Mouse (Mus musculus): ENCODE measurements around the gene Rpl23. TPM values are rescaled to one million over a fixed set of nuclear protein-coding genes. Genes with fewer than 3 reads are reported as not detected.

The Rpl23 gene
- polyA plus RNA-seq, 1 experiment from 2014 or later = 491 TPM

DNA sequence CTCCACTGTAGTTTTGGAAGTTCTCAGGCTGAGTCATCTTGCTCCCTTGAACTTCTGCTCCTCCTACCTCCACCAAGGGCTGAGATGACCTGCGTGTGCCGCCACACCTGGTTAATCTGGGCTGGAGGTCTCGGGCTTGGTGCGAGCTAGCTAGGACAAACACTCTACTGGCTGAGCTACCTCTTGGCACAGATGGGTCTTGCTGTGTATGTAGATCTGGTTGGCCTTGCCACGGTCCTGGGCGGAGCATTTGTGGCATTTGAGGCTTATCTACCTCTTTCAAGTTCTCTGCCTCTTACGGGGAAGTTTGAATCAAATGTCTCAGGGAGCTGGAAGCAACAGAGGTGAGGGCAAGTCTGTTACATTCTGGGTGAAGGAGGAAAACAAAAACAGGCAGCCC lies 28.1 kb upstream of the Rpl23 start:
- 0 out of 2 replicates have a peak overlapping the region, but pooled peaks have one; percentile 8 for H3K9ac ChIP-seq (ENCODE audit: low read depth, low read length)
- no peak overlapping the region for H3K4me2 ChIP-seq (ENCODE audit: low read depth, low read length)
- no peaks in the 10 kb centered on the region for H3K27me3 ChIP-seq (replicated peaks; ENCODE audit: control insufficient read depth, insufficient read depth, low read length)
- peaks cover 87% of the 10 kb centered on the region for H3K4me1 ChIP-seq (ENCODE audit: control insufficient read depth, insufficient read depth, low read length)
- H3K27ac ChIP-seq (ENCODE audit: low read length) = peak overlapping the region; percentile 50
- H3K9me3 ChIP-seq (ENCODE audit: control insufficient read depth, low read length) = no peaks in the 10 kb centered on the region
- H3K36me3 ChIP-seq (ENCODE audit: control insufficient read depth, insufficient read depth, low read length) = peaks cover 3% of the 10 kb centered on the region
- no peak for ATAC-seq
- 47% methylated on average over 7 of the region's 7 CpGs for WGBS
- no peak overlapping the region for H3K4me3 ChIP-seq (ENCODE audit: low read length)

DNA sequence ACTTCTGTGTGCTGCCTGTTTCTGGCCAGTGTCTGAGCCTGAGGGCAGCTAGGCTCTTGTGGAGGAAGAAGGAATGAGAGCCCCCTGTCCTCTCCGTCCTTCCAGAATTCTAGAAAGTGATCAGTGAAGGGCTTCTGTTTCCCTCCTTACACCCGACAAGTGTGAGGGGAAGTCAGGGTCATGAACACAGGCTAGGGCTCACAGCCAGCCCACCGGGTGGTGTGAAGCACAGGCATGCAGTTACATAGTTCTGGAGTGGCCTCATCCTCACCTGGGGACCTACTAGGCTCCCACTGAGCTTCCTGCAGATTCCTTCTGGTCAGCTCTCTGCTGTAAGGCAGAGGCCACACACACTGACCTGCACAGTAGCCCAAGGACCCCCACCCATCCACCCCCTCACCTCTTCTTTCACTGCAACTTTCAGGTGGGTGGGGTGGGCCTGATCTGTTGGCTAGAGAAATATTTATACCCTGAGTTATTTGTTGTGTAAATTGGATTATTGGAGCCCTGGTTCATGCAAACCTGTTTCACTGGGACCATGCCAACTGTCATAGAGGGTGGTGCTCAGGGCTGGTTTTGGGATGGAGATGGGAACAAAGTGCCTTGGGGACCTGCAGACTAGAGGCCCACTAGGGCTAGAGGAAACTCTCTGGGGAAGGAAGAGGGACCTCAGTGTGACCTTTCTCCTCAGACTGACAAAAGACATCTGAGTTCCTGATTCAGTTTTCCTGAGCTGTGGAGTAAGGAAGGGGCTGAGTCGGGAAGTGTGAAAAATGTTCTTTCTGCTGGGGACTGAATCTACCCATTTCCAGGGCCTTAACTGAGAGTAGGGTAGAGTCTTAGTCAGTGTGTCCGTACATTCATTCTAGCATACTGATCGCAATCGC lies 27.2 kb upstream of the Rpl23 start:
- peaks cover 89% of the 10 kb centered on the region for H3K4me1 ChIP-seq (ENCODE audit: control insufficient read depth, insufficient read depth, low read length)
- H3K27me3 ChIP-seq (replicated peaks; ENCODE audit: control insufficient read depth, insufficient read depth, low read length) = no peaks in the 10 kb centered on the region
- no peak overlapping the region for H3K4me2 ChIP-seq (ENCODE audit: low read depth, low read length)
- no peak overlapping the region for H3K4me3 ChIP-seq (ENCODE audit: low read length)
- H3K9me3 ChIP-seq (ENCODE audit: control insufficient read depth, low read length) = no peaks in the 10 kb centered on the region
- ATAC-seq = no peak
- peak overlapping the region; percentile 46 for H3K9ac ChIP-seq (ENCODE audit: low read depth, low read length)
- H3K27ac ChIP-seq (ENCODE audit: low read length) = peak overlapping the region; percentile 73
- whole genome bisulfite sequencing = 56% methylated on average over 7 of the region's 7 CpGs
- peaks cover 3% of the 10 kb centered on the region for H3K36me3 ChIP-seq (ENCODE audit: control insufficient read depth, insufficient read depth, low read length)

DNA sequence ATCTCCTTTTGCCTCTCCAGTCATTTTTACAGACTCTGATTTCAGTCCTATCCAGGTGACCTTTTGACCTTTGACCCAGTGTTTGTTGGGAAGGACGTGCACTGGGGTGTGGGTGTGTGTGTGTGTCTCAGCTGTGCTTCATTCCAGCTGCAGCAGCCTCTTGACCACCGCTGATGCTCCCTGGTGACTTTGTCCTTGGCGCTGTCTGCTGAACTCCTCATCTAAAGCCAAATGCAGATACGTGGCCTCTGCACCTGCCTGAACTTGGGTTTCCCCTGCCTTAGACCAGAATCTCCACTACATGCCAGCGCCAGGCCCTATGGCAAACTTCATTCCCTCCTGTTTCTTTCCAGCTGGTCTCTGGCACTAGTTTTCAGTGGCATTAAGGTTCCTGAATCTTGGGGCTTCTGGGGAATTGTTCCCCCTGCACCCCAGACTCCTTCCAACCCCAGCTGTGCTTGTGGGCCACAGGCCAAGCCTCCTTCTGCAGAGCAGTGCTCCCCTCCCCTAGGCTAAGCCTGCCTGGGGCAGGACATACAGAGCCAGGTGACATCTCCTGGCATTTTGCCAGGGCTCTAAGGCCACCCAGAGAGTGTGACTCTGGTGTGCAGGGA lies 26.5 kb upstream of the Rpl23 start:
- no peaks in the 10 kb centered on the region for H3K9me3 ChIP-seq (ENCODE audit: control insufficient read depth, low read length)
- WGBS = 31% methylated on average over 5 of the region's 5 CpGs
- peaks cover 3% of the 10 kb centered on the region; the same call in 1 of the 2 replicates for H3K36me3 ChIP-seq (ENCODE audit: control insufficient read depth, insufficient read depth, low read length)
- H3K27ac ChIP-seq (ENCODE audit: low read length) = peak overlapping the region; percentile 73
- peaks cover 91% of the 10 kb centered on the region for H3K4me1 ChIP-seq (ENCODE audit: control insufficient read depth, insufficient read depth, low read length)
- ATAC-seq = no peak
- H3K4me2 ChIP-seq (ENCODE audit: low read depth, low read length) = no peak overlapping the region
- H3K9ac ChIP-seq (ENCODE audit: low read depth, low read length) = peak overlapping the region; percentile 46; the same call in 1 of the 2 replicates
- H3K27me3 ChIP-seq (replicated peaks; ENCODE audit: control insufficient read depth, insufficient read depth, low read length) = no peaks in the 10 kb centered on the region
- no peak overlapping the region for H3K4me3 ChIP-seq (ENCODE audit: low read length)

DNA sequence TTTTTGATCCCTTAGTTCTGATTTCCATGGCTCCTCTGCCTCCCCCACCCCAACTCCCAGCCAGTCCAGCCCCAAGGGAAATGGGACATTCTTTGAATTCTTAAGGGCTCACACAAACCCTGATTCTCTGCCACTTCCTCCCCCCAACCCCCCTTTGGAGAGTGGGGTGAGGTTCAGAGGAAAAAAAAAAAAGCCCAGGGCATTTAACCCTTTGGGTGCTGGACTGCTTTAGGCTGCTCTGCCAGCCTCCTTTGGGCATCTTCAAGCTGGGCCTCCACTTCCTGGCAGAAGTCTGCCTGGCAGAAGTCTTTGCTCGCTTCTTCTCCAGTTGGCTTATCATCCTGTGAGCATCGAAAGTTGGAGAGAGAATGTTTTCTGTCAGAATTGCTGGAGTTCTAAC lies 25.9 kb upstream of the Rpl23 start:
- no peaks in the 10 kb centered on the region for H3K9me3 ChIP-seq (ENCODE audit: control insufficient read depth, low read length)
- peaks cover 3% of the 10 kb centered on the region; the same call in 1 of the 2 replicates for H3K36me3 ChIP-seq (ENCODE audit: control insufficient read depth, insufficient read depth, low read length)
- ATAC-seq = no peak
- H3K4me1 ChIP-seq (ENCODE audit: control insufficient read depth, insufficient read depth, low read length) = peaks cover 90% of the 10 kb centered on the region
- H3K27me3 ChIP-seq (replicated peaks; ENCODE audit: control insufficient read depth, insufficient read depth, low read length) = no peaks in the 10 kb centered on the region
- H3K4me2 ChIP-seq (ENCODE audit: low read depth, low read length) = 0 out of 2 replicates have a peak overlapping the region, but pooled peaks have one; percentile 9
- H3K9ac ChIP-seq (ENCODE audit: low read depth, low read length) = peak overlapping the region; percentile 20
- H3K4me3 ChIP-seq (ENCODE audit: low read length) = no peak overlapping the region
- H3K27ac ChIP-seq (ENCODE audit: low read length) = peak overlapping the region; percentile 73
- WGBS = 47% methylated on average over 2 of the region's 2 CpGs

DNA sequence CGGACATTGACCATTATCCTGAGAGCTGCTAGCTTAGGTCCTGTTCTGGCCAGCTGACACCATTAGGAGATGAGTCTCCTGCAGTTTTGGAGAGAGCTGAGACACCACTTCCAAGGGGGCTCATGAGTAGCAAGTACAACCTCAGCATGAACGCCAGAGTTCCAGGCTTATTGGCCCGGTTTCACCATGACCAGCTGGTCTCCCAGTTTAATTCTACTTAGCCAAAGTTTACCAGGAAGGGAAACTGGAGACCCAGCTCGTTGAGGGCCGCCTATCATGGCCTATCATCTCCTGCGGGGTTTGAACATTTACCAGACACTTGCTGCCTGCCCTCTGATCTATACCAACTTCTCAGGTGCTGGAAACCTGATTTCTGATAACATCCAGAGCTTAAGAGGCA lies 25.4 kb upstream of the Rpl23 start:
- Histone ChIP-seq H3K9ac (ENCODE audit: low read depth, low read length) (peak overlapping the region; percentile 20; the same call in 1 of the 2 replicates), H3K36me3 (ENCODE audit: control insufficient read depth, insufficient read depth, low read length) (peaks cover 3% of the 10 kb centered on the region; the same call in 1 of the 2 replicates), H3K4me3 (ENCODE audit: low read length) (no peak overlapping the region), H3K4me1 (ENCODE audit: control insufficient read depth, insufficient read depth, low read length) (peaks cover 89% of the 10 kb centered on the region), H3K4me2 (ENCODE audit: low read depth, low read length) (0 out of 2 replicates have a peak overlapping the region, but pooled peaks have one; percentile 9), H3K9me3 (ENCODE audit: control insufficient read depth, low read length) (no peaks in the 10 kb centered on the region), H3K27me3 (replicated peaks; ENCODE audit: control insufficient read depth, insufficient read depth, low read length) (no peaks in the 10 kb centered on the region), H3K27ac (ENCODE audit: low read length) (peak overlapping the region; percentile 73)
- no peak for ATAC-seq
- WGBS = 16% methylated on average over 6 of the region's 6 CpGs

DNA sequence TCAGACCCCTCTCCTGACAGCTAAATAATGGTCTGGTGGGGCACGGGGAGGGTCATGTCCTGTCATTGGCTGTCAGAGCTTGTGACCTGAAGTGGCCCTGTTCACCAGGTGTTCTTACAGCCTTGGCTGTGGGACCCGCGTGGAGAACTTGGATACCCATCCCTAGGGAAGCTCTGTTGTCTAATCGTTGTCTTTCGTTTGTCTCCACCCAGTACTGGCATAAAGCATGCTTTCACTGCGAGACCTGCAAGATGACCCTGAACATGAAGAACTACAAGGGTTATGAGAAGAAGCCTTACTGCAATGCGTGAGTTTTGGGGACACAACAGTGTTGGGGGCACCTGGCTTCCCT lies 24.4 kb upstream of the Rpl23 start:
- Histone ChIP-seq H3K4me3 (ENCODE audit: low read length) (no peak overlapping the region), H3K9ac (ENCODE audit: low read depth, low read length) (peak overlapping the region; percentile 52; the same call in 1 of the 2 replicates), H3K27ac (ENCODE audit: low read length) (peak overlapping the region; percentile 91; the same call in 1 of the 2 replicates), H3K27me3 (replicated peaks; ENCODE audit: control insufficient read depth, insufficient read depth, low read length) (no peaks in the 10 kb centered on the region), H3K4me1 (ENCODE audit: control insufficient read depth, insufficient read depth, low read length) (peaks cover 93% of the 10 kb centered on the region), H3K9me3 (ENCODE audit: control insufficient read depth, low read length) (no peaks in the 10 kb centered on the region), H3K36me3 (ENCODE audit: control insufficient read depth, insufficient read depth, low read length) (peaks cover 3% of the 10 kb centered on the region; the same call in 1 of the 2 replicates), H3K4me2 (ENCODE audit: low read depth, low read length) (no peak overlapping the region)
- WGBS = 63% methylated on average over 7 of the region's 7 CpGs
- ATAC-seq = no peak

DNA sequence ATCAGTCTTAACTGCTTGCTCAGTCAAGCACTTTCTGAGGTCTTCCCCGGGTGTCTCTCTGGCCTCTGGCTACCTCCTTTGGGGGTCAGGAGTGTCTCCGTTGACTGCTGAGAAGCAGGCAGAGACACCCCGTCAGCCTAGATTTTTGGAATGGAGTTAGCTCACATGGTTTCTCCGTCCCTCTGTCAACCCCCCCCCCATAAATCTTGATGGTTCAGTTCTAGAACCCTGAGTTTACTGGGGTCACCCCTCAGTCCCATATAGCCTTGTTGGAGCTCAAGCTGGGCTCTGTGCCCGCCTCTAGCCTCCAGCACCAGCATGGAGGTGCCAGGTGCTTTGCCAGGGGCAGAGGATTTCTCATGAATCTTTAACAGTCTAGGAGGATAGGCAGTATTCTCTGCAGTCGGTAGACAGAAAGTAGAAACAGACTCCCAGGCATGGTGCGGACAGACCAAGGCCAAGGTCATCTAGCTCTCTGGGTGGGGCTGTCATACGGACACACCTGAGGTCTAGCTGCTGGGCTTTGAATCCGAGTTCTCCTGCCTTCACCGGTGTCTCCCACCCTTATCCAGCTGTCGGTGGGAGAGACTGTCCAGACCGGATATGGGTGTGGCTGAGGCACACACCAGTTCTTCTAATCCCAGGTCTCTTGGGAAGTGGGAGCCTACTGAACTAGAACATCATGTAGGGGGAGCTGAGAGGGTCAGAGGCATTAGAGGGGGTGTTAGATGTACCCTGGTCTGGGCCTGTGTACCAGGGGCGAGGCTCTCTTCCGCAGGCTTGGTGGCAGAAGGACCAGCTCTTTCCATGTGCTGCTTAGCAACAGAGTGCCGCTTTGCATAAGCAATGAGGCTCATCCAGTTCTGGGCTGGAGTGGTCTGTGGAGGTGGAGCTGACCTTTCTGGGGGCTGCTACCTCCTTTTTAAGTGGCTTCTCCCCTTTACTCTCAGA lies 23.7 kb upstream of the Rpl23 start:
- Histone ChIP-seq H3K36me3 (ENCODE audit: control insufficient read depth, insufficient read depth, low read length) (peaks cover 3% of the 10 kb centered on the region; the same call in 1 of the 2 replicates), H3K27me3 (replicated peaks; ENCODE audit: control insufficient read depth, insufficient read depth, low read length) (no peaks in the 10 kb centered on the region), H3K4me3 (ENCODE audit: low read length) (peak overlapping the region; percentile 13), H3K4me1 (ENCODE audit: control insufficient read depth, insufficient read depth, low read length) (peaks cover 94% of the 10 kb centered on the region), H3K4me2 (ENCODE audit: low read depth, low read length) (peak overlapping the region; percentile 38), H3K27ac (ENCODE audit: low read length) (peak overlapping the region; percentile 91), H3K9me3 (ENCODE audit: control insufficient read depth, low read length) (no peaks in the 10 kb centered on the region), H3K9ac (ENCODE audit: low read depth, low read length) (peak overlapping the region; percentile 52)
- 19% methylated on average over 15 of the region's 15 CpGs for whole genome bisulfite sequencing
- ATAC-seq = no peak

DNA sequence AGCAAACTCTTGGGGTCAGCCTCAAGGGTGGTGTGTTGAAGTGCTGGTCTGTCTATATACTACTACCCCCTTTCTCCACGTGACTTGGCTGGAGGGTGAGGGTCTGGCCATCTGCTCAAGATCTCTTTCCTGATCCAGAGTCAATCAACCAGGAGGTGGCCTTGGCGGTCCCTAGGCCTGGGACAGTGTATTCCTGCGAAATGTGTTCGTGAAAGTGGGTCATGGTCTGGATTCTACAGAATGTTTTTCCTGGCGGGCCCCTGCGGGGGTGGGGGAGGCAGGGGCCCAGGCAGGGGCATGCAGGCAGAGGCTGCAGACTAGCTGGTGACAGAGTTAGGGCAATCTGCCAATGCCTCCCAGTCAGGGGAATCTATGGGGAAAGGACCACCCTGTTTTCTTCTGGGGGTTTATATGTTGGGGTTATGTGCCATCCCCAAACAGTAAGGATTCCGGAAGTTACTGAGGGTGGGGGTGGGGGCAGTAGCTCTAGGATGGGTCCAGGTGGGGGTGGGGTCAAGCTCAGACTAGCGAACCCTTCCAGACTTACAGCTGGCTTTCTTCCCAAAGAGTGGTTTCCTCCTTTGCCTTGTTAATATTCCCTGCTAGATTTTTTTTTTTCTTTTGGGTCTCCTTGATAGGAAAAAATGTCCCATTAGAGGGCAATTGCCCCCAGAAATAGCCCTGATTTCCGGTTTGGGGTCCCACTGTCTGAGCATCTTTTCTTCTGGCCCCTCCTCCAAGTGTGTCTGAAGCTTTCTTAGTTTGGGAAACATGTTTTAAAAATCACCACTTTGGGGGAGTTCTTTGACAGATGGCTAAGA lies 22.8 kb upstream of the Rpl23 start:
- ATAC-seq = no peak
- Histone ChIP-seq H3K4me3 (ENCODE audit: low read length) (peak overlapping the region; percentile 19), H3K27ac (ENCODE audit: low read length) (peak overlapping the region; percentile 91), H3K36me3 (ENCODE audit: control insufficient read depth, insufficient read depth, low read length) (peaks cover 3% of the 10 kb centered on the region; the same call in 1 of the 2 replicates), H3K9ac (ENCODE audit: low read depth, low read length) (peak overlapping the region; percentile 52), H3K4me2 (ENCODE audit: low read depth, low read length) (peak overlapping the region; percentile 38), H3K9me3 (ENCODE audit: control insufficient read depth, low read length) (no peaks in the 10 kb centered on the region), H3K27me3 (replicated peaks; ENCODE audit: control insufficient read depth, insufficient read depth, low read length) (no peaks in the 10 kb centered on the region), H3K4me1 (ENCODE audit: control insufficient read depth, insufficient read depth, low read length) (peaks cover 87% of the 10 kb centered on the region)
- 23% methylated on average over 9 of the region's 9 CpGs for WGBS
